Mouse (Mus musculus) stomach, postnatal 0 days (tissue): ENCODE measurements around the gene Tas1r2.

ENCODE experiments used
- CTCF ChIP-seq: IDR thresholded peaks from 2 replicates; pipeline ENCODE4 v1.5.1; 2016; ENCODE audit warnings: antibody characterized with exemption, low read depth, mild to moderate bottlenecking, moderate library complexity
- EP300 ChIP-seq: optimal IDR thresholded peaks from 2 replicates; pipeline ENCODE3; 2016; ENCODE audit warnings: antibody characterized with exemption

DNA sequence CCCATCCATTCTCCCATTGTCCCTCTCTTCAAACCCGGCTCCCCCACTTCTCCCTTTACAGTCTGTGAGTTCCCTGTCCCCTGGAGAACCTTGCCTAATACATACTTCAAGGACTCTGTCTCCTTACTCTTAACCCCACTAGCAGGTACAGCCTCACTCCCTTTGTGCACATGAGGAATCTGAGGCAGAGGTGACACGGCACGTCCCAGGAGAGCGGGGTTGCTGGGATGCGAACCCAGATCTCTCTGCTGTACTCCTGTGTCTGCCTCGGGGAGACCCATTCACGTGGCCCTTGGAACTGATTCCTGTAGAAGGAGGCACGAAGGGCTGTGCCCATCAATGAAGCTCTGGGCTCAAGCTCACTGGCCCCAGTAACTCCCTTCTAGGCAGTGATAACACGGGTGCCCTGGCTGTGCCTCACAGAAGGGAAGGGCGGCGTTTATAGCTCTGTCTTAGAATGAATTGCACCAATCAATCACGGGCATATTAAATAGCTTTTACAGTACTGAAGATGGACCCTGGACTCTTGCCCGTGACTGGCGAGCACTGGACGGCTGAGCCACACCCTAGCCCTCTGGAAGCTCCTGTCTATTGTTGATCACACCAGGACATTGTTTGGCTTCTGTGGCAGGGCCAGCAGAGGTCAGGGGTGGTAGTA is 3.1 kb upstream of the Tas1r2 start:
- TF ChIP-seq CTCF (no peak), EP300 (no peak)
